In genomic region chr15:103115726-103116125, GRCm38 (mm10) we compare ENCODE assay signal across 17 mouse cellular contexts. TPM values are rescaled to one million over a fixed set of nuclear protein-coding genes. Genes with fewer than 3 reads are reported as not detected.
A peak's percentile ranks its signal among the peaks of the same experiment; 100 is the strongest.
DNase-seq lines count a peak whose midpoint lies in the region; ATAC-seq lines count a peak whose summit lies in the region.
"Had no signal": no experiment of that assay in that cellular context is flagged by ENCODE, and none has a peak within 500 bp of the region (broad histone marks: within the 10 kb centered on the region; RNA-seq: fewer than 3 reads in every experiment).

No protein-coding gene starts in this region.

- H3K27me3 ChIP-seq in kidney, embryonic 16.5 days (ENCODE audit: insufficient read depth, low read length), result peaks cover 12% of the 10 kb centered on the region; the same call in 1 of the 2 replicates
- peaks cover 66% of the 10 kb centered on the region for H3K27me3 ChIP-seq in embryonic facial prominence, embryonic 13.5 days
- peaks cover 87% of the 10 kb centered on the region for H3K27me3 ChIP-seq in limb, embryonic 10.5 days (ENCODE audit: low read depth, poor library complexity, severe bottlenecking)
- H3K27me3 ChIP-seq in neural tube, embryonic 13.5 days, result peaks cover 3% of the 10 kb centered on the region; the same call in 1 of the 2 replicates

- H3K36me3 ChIP-seq in kidney, embryonic 16.5 days (ENCODE audit: insufficient read depth, low read length), result no peaks in the 10 kb centered on the region
- H3K36me3 ChIP-seq in embryonic facial prominence, embryonic 13.5 days, result no peaks in the 10 kb centered on the region
- H3K36me3 ChIP-seq in limb, embryonic 10.5 days, result no peaks in the 10 kb centered on the region
- H3K36me3 ChIP-seq in neural tube, embryonic 13.5 days, result no peaks in the 10 kb centered on the region
- H3K36me3 ChIP-seq: forebrain, embryonic 15.5 days; heart, embryonic 13.5 days had no signal

- no peak overlapping the region; the same call in 1 of the 2 replicates for H3K9ac ChIP-seq in kidney, embryonic 16.5 days (replicated peaks; ENCODE audit: low read length)
- peak overlapping the region; percentile 12; the same call in 1 of the 2 replicates for H3K9ac ChIP-seq in embryonic facial prominence, embryonic 13.5 days
- H3K9ac ChIP-seq in neural tube, embryonic 13.5 days, result no peak overlapping the region
- H3K9ac ChIP-seq: forebrain, embryonic 15.5 days; heart, embryonic 13.5 days; liver, embryonic 14.5 days had no signal

- no peaks in the 10 kb centered on the region for H3K9me3 ChIP-seq in kidney, embryonic 16.5 days (ENCODE audit: low read length)
- no peaks in the 10 kb centered on the region for H3K9me3 ChIP-seq in embryonic facial prominence, embryonic 13.5 days
- H3K9me3 ChIP-seq in limb, embryonic 10.5 days (replicated peaks), result no peaks in the 10 kb centered on the region
- no peaks in the 10 kb centered on the region for H3K9me3 ChIP-seq in neural tube, embryonic 13.5 days
- H3K9me3 ChIP-seq: forebrain, embryonic 15.5 days; heart, embryonic 13.5 days had no signal

- WGBS in kidney, embryonic 16.5 days, result 47% methylated on average over 5 of the region's 5 CpGs
- 17% methylated on average over 5 of the region's 5 CpGs for WGBS in embryonic facial prominence, embryonic 13.5 days
- 19% methylated on average over 5 of the region's 5 CpGs for WGBS in limb, embryonic 10.5 days
- 53% methylated on average over 5 of the region's 5 CpGs for WGBS in neural tube, embryonic 13.5 days

- ATAC-seq in kidney, embryonic 16.5 days (ENCODE audit: low FRiP score, low TSS enrichment), result no peak
- no peak; the same call in 1 of the 2 replicates for ATAC-seq in embryonic facial prominence, embryonic 13.5 days (ENCODE audit: insufficient number of reproducible peaks, insufficient read depth, low FRiP score, low TSS enrichment, low read depth)
- no peak for ATAC-seq in neural tube, embryonic 13.5 days (ENCODE audit: low read depth)
- no peak for ATAC-seq in megakaryocyte, adult 5-6 weeks (ENCODE audit: poor library complexity, severe bottlenecking)

- H3K4me2 ChIP-seq in kidney, embryonic 16.5 days (replicated peaks; ENCODE audit: low read depth, low read length), result peak overlapping the region; percentile 27; the same call in 1 of the 2 replicates
- peak overlapping the region; percentile 33 for H3K4me2 ChIP-seq in embryonic facial prominence, embryonic 13.5 days
- H3K4me2 ChIP-seq in neural tube, embryonic 13.5 days, result no peak overlapping the region
- H3K4me2 ChIP-seq: forebrain, embryonic 15.5 days; heart, embryonic 13.5 days had no signal

- peak overlapping the region; percentile 51 for H3K27ac ChIP-seq in kidney, embryonic 16.5 days (ENCODE audit: low read length)
- peak overlapping the region; percentile 79 for H3K27ac ChIP-seq in embryonic facial prominence, embryonic 13.5 days
- H3K27ac ChIP-seq in limb, embryonic 10.5 days, result peak overlapping the region; percentile 15
- peak overlapping the region; percentile 49 for H3K27ac ChIP-seq in neural tube, embryonic 13.5 days (replicated peaks)
- H3K27ac ChIP-seq: forebrain, embryonic 15.5 days; heart, embryonic 13.5 days; liver, embryonic 14.5 days had no signal

- H3K4me3 ChIP-seq in kidney, embryonic 16.5 days (ENCODE audit: low read length), result no peak overlapping the region
- no peak overlapping the region for H3K4me3 ChIP-seq in embryonic facial prominence, embryonic 13.5 days
- H3K4me3 ChIP-seq in limb, embryonic 10.5 days, result peak overlapping the region; percentile 14
- H3K4me3 ChIP-seq in neural tube, embryonic 13.5 days, result no peak overlapping the region
- H3K4me3 ChIP-seq: forebrain, embryonic 15.5 days; heart, embryonic 13.5 days had no signal

- peaks cover 38% of the 10 kb centered on the region for H3K4me1 ChIP-seq in kidney, embryonic 16.5 days (ENCODE audit: insufficient read depth, low read length)
- H3K4me1 ChIP-seq in embryonic facial prominence, embryonic 13.5 days, result peaks cover 40% of the 10 kb centered on the region
- peaks cover 49% of the 10 kb centered on the region for H3K4me1 ChIP-seq in limb, embryonic 10.5 days
- H3K4me1 ChIP-seq in neural tube, embryonic 13.5 days (replicated peaks), result peaks cover 47% of the 10 kb centered on the region

- no peak for DNase-seq in kidney, postnatal 4 days
- no peak for DNase-seq in limb, embryonic 10.5 days (ENCODE audit: low spot score)
- no peak for DNase-seq in heart, adult 8-10 months (ENCODE audit: low spot score)
- no peak for DNase-seq in adrenal gland, adult 2 months
- DNase-seq: adrenal gland, postnatal 36 days; cerebellum, adult 2 months; heart, postnatal 36 days; lung, postnatal 14 days; right cerebral cortex, adult 18-20 months; thymus, postnatal 14 days had no signal

RNA-seq across cellular contexts. Expression of gene Smug1, which starts 51.2 kb away (rescaled TPM):
- polyA plus RNA-seq in kidney, embryonic 16.5 days (2015; fragmentation: Nextera tagmentation; extraction: Ambion mirVana), result 19.8 and 20.5 TPM in 2 replicates
- polyA plus RNA-seq in embryonic facial prominence, embryonic 13.5 days (2015; fragmentation: Nextera tagmentation; extraction: Ambion mirVana), result 16.1 and 16.4 TPM in 2 replicates
- polyA plus RNA-seq in limb, embryonic 10.5 days (2016; fragmentation: Nextera tagmentation; extraction: Ambion mirVana), result 16.2 and 16.8 TPM in 2 replicates
- 36.1 and 41.0 TPM in 2 replicates for polyA plus RNA-seq in neural tube, embryonic 13.5 days (2015; fragmentation: Nextera tagmentation; extraction: Ambion mirVana)
- 10 to 100 TPM; 10.4 to 16.8 (median 15.2) TPM for total RNA-seq in heart, adult 8-10 months (2022)
- total RNA-seq in adrenal gland, adult 2 months (2021), result 10 to 100 TPM; 11.0 to 16.7 TPM
- 16.6 and 17.1 TPM in 2 replicates for polyA plus RNA-seq in adrenal gland, adult 2 months (2012; rRNA removed)
- 2.8 and 3.9 TPM in 2 replicates for total RNA-seq in megakaryocyte, adult 5-6 weeks (2015)
- total RNA-seq in megakaryocyte, adult 5-6 weeks (2017), result 3.3 and 3.8 TPM in 2 replicates

Comparison
In these comparisons a context has a peak if more than half of its experiments do, and no peak if none do; other contexts are left out.
1. H3K27ac ChIP-seq: peak in every context shown above with its lines; median percentile 79 in embryonic facial prominence, embryonic 13.5 days; 51 in kidney, embryonic 16.5 days; 49 in neural tube, embryonic 13.5 days; 15 in limb, embryonic 10.5 days.